Mouse (Mus musculus) C2C12 (cell line): ENCODE results near the gene Pax3. TPM values are rescaled to one million over a fixed set of nuclear protein-coding genes. Genes with fewer than 3 reads are reported as not detected.
A peak's percentile ranks its signal among the peaks of the same experiment; 100 is the strongest.

Experiments used
- H3K27me3 ChIP-seq: one replicate; pipeline ENCODE4 v1.6.1; 2011; ENCODE audit not compliant: control insufficient read depth, insufficient read depth, insufficient read length
- H3K36me3 ChIP-seq: one replicate; pipeline ENCODE4 v1.6.1; 2011; ENCODE audit not compliant: control insufficient read depth, insufficient read depth
- H3K4me3 ChIP-seq: one replicate; pipeline ENCODE4 v1.5.1; 2011; ENCODE audit warnings: mild to moderate bottlenecking, control low read depth; ENCODE audit not compliant: poor library complexity, insufficient read depth, severe bottlenecking
- H3K79me2 ChIP-seq: one replicate; pipeline ENCODE4 v1.6.1; 2011; ENCODE audit not compliant: control insufficient read depth, insufficient read depth
- H3K79me3 ChIP-seq: one replicate; pipeline ENCODE4 v1.6.1; 2011; ENCODE audit warnings: low read depth, control low read depth
- H3ac ChIP-seq: one replicate; pipeline ENCODE3; 2011; ENCODE audit warnings: low read depth; ENCODE audit not compliant: control insufficient read depth, insufficient read length
- CEBPB ChIP-seq: IDR thresholded peaks from one replicate; pipeline ENCODE4 v1.6.1; 2011; ENCODE audit warnings: low read depth, mild to moderate bottlenecking, control low read depth, moderate library complexity
- CTCF ChIP-seq: IDR thresholded peaks from one replicate; pipeline ENCODE4 v1.5.1; 2011; ENCODE audit not compliant: control insufficient read depth, insufficient read depth, insufficient read length
- FOSL1 ChIP-seq: IDR thresholded peaks from one replicate; pipeline ENCODE4 v1.8.0; 2011; ENCODE audit warnings: mild to moderate bottlenecking, low read length; ENCODE audit not compliant: poor library complexity, insufficient read depth, severe bottlenecking
- MAX ChIP-seq: IDR thresholded peaks from one replicate; pipeline ENCODE4 v1.6.1; 2011; ENCODE audit warnings: mild to moderate bottlenecking, control low read depth
- MYOD1 ChIP-seq: IDR thresholded peaks from one replicate; pipeline ENCODE4 v1.6.1; 2011; ENCODE audit warnings: low read depth; ENCODE audit not compliant: control insufficient read depth, insufficient read length
- MYOG ChIP-seq: IDR thresholded peaks from one replicate; pipeline ENCODE4 v1.6.1; 2011; ENCODE audit not compliant: control insufficient read depth, insufficient read length; ENCODE audit errors: extremely low read depth
- USF1 ChIP-seq: IDR thresholded peaks from one replicate; pipeline ENCODE4 v1.6.1; 2011; ENCODE audit warnings: low read depth, mild to moderate bottlenecking, control low read depth, moderate library complexity
- polyA plus RNA-seq: library from polyadenylated mRNA; unstranded; fragments of >200 nt; fragmentation: generic; extraction: Trizol; gene quantifications from one replicate; pipeline ENCODE4 v1.2.1, GENCODE M21; 2012; ENCODE audit warnings: missing spikeins

The Pax3 gene
- polyA plus RNA-seq, 1 experiment: 0.23 TPM

DNA sequence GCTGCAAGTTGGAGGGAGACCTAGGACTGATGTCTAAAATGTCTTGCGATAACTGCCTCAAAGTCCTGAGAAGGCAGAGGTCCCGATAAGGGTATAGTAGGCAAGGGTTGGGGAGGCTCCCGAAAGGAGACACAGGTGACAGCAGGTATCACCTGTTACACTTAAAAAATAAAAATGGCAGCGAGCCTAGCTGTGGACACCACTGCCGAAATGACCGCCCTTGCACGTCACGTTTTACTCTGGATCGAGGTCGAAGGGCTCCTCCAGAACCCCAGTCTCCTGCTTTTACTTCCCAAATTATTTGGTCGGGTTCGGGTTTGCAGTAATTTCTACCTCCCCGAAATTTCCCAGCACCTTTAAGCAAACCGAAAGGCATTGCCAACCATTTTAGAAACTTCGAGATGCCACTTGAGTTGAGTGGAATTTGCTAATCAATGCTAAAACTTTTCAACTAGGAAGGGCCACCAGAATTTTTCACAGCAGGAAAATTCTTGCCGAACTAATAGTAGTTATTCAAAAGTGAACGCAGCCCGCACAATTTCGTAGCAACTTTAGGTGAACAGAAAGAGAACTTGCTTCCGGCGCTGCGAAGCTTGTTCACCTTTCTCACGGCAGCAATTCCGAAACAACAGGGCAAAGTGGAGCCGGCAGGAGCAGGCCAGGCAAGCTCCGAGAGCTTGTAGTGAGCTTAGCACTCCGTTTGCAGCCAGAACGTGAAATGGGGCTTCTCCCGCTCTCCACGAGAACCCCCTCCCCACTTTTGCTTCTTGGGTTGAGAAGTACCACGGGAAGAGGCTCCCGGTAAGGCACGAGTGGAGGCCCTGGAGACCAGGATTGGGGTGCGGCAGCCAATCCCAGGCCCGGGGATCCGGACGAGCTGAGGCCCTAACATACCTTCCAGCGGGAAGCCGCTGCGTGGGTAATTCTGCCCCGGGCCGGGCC lies 892 bp downstream of the Pax3 start:
- Histone ChIP-seq H3K79me2 (no peaks in the 10 kb centered on the region), H3K4me3 (peak overlapping the region; percentile 21), H3K36me3 (no peaks in the 10 kb centered on the region), H3K27me3 (no peaks in the 10 kb centered on the region), H3ac (peak overlapping the region; percentile 68), H3K79me3 (no peaks in the 10 kb centered on the region)
- TF ChIP-seq MYOG (no peak), CTCF (no peak), USF1 (no peak), FOSL1 (no peak), CEBPB (no peak), MAX (no peak), MYOD1 (no peak)

DNA sequence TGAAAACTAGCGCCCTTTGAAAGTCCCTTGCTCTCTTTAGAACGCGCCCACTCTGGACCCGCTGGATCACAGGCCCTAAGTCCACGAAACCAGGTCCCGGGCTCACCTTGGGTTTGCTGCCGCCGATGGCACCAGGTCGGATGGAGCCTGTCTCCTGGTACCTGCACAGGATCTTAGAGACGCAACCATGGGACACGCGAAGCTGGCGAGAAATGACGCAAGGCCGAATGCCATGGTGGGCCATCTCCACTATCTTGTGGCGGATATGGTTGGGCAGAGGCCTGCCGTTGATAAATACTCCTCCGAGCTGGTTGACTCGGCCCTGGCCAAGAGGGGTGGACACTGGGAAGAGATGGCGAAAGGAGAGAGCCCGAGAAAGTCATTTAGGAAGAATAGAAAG lies 1.8 kb downstream of the Pax3 start:
- H3K36me3 ChIP-seq: no peaks in the 10 kb centered on the region
- no peak overlapping the region for H3ac ChIP-seq
- no peaks in the 10 kb centered on the region for H3K79me2 ChIP-seq
- TF ChIP-seq MYOD1 (no peak), CTCF (no peak), FOSL1 (no peak), USF1 (no peak), CEBPB (no peak), MAX (no peak), MYOG (no peak)
- H3K79me3 ChIP-seq: no peaks in the 10 kb centered on the region
- no peak overlapping the region for H3K4me3 ChIP-seq
- no peaks in the 10 kb centered on the region for H3K27me3 ChIP-seq

DNA sequence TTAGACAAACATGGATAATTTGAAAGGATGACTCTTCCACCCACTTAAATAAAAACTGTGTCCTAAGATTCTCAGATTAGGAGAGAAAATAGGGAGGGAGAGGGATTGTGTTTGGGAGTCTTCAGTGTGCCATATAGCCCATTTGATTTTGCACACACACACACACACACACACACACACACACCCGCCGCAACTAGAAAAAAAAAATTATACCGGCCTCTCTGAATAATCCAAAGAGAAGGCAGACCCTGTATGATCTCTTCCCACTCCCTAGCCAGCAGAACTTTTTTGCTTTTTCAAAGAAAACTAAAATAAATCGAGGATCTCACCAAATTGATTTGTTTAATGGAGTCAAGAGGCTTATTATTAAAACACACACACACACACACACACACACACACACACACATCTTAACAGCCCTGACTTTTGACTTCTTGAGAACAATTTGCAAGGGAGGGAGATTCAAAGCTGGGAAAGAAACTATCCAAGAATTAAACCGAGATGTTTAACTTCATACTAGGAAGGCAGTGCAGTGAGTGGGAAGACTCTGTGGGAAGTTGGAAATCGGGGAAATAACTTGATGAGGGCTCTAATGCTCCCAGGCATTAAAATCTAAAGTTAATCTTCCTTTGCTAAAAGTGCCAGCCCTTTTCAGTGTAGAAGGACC lies 2.4 kb downstream of the Pax3 start:
- H3K4me3 ChIP-seq: no peak overlapping the region
- H3K27me3 ChIP-seq: no peaks in the 10 kb centered on the region

DNA sequence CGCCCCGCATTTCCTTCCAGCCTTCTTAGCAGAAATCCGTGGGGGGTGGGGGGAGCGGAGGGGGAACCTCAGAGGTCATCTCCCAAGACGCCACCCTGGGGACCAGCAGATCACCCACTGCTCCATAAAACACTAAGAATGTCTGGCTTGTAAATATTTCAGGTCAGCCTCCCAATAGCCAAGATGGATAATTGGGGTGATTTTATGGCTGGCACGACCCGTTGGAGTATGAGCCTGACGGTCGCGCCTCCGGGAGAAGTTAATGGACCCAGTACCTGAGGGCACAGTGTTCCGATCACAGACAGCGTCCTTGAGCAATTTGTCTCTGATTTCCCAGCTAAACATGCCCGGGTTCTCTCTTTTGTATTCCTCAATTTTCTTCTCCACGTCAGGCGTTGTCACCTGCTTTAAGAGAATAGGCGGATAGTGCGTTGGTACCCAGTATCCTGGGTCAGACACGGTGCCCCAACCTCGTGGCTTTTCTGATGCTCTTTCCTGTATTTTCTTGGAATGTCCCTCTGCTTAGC lies 3.4 kb downstream of the Pax3 start:
- no peaks in the 10 kb centered on the region for H3K27me3 ChIP-seq
- TF ChIP-seq FOSL1: no peak
- TF ChIP-seq MYOD1: no peak
- TF ChIP-seq CTCF: no peak
- TF ChIP-seq MAX: no peak
- no peak for TF ChIP-seq MYOG
- TF ChIP-seq USF1: no peak
- no peak for TF ChIP-seq CEBPB
- H3ac ChIP-seq: no peak overlapping the region
- no peaks in the 10 kb centered on the region for H3K79me3 ChIP-seq
- H3K36me3 ChIP-seq: no peaks in the 10 kb centered on the region
- H3K4me3 ChIP-seq: no peak overlapping the region
- no peaks in the 10 kb centered on the region for H3K79me2 ChIP-seq

More for the DNA sequence above, 2.4 kb downstream of the Pax3 start:
- TF ChIP-seq MYOG (no peak), MYOD1 (no peak), USF1 (no peak), CEBPB (no peak), FOSL1 (no peak), CTCF (no peak), MAX (no peak)
- H3ac ChIP-seq: no peak overlapping the region
- H3K36me3 ChIP-seq: no peaks in the 10 kb centered on the region
- H3K79me2 ChIP-seq: no peaks in the 10 kb centered on the region
- H3K79me3 ChIP-seq: no peaks in the 10 kb centered on the region

DNA sequence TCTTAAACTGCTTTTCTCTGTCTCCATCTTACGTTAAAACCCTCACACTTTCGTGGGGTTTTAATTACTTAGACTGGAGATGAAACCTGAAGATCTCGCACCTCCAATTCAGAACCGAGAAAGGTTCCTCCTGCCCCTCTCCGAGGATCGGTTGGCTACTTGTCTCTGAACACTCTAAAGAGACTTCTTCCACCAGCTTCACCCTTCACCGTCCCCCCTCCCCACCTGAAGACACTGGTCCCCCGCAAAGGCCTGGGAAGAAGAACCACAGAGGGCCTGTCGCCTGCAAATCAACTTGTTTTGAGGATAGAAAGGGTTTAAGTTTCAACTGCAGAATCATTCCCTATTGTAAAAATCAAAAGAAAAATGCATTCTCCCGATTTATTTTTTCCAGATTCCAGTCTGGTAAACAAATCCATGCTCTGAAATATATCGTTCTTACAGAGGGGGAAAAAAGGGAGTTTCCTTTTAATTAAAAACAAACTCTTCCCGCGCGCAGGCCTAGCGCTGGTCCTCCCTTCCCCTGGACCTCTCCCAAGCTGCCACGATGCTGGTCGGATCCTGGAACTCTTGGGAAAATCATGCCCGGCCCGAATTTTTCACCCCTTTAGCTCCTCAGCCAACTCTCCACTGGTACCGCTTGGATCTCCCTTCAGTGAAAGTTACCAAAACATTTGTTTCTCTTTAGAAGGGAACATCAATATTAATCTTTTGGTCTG lies 4.0 kb downstream of the Pax3 start:
- no peaks in the 10 kb centered on the region for H3K36me3 ChIP-seq
- no peaks in the 10 kb centered on the region for H3K79me3 ChIP-seq
- no peak overlapping the region for H3ac ChIP-seq
- TF ChIP-seq MAX (no peak), USF1 (no peak), FOSL1 (no peak)
- no peaks in the 10 kb centered on the region for H3K79me2 ChIP-seq
- H3K4me3 ChIP-seq: no peak overlapping the region
- no peaks in the 10 kb centered on the region for H3K27me3 ChIP-seq
